Mouse (Mus musculus): ENCODE measurements around the gene Lipn. TPM values are rescaled to one million over a fixed set of nuclear protein-coding genes. Genes with fewer than 3 reads are reported as not detected.

The Lipn gene
- total and polyA plus RNA-seq, 3 experiments, result not detected

DNA sequence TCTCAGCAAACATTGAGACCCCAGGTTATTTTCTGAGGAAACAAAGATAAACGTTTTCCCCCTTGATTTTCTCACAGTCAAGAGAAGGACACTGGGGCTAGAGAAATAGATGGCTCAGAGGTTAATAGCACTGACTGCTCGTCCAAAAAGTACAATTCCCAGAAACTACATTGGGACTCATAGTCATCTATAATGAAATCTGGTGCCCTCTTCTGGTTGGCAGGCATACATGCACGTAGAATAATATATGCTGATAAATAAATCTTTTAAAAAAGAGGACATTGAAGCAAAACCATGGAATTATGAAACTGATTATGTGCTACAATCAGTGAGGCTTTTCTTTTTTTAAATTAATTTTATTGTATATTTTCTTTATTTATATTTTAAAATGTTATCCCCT, 44.4 kb upstream of the Lipn start:
- Histone ChIP-seq H3K36me3 (ENCODE audit: control insufficient read depth in 1 of 2, insufficient read depth in 2 of 2, low read length in 2 of 2) (no peaks in the 10 kb centered on the region), H3K27me3 (ENCODE audit: control insufficient read depth in 1 of 2, insufficient read depth in 2 of 2, low read length in 2 of 2) (no peaks in the 10 kb centered on the region), H3K79me2 (ENCODE audit: control insufficient read depth, insufficient read depth, low read length, poor library complexity) (no peaks in the 10 kb centered on the region), H3K9me3 (replicated peaks; ENCODE audit: insufficient read depth, low read length) (no peaks in the 10 kb centered on the region), H3K27ac (ENCODE audit: control insufficient read depth, low read depth, low read length) (no peak overlapping the region), H3K4me3 (ENCODE audit: control insufficient read depth in 1 of 2, insufficient read depth in 1 of 2, low read depth in 2 of 2, low read length in 2 of 2) (no peak overlapping the region), H3K9ac (ENCODE audit: control insufficient read depth, low read depth, low read length, poor library complexity, severe bottlenecking) (no peak overlapping the region), H3K4me1 (ENCODE audit: control insufficient read depth in 1 of 2, insufficient read depth in 2 of 2, low read length in 2 of 2) (no peaks in the 10 kb centered on the region)
- TF ChIP-seq SIN3A (IDR thresholded peaks at IDR 0.05; ENCODE audit: low read length) (no peak), MAFK (IDR thresholded peaks at IDR 0.05; ENCODE audit: borderline replicate concordance, low read depth, low read length) (no peak), RAD21 (IDR thresholded peaks at IDR 0.05; ENCODE audit: low read depth, low read length) (peak; percentile 9), UBTF (IDR thresholded peaks at IDR 0.05; ENCODE audit: borderline replicate concordance, insufficient read depth, low read depth, low read length) (no peak), NRF1 (IDR thresholded peaks at IDR 0.05; ENCODE audit: insufficient read depth, low read depth, low read length, poor library complexity, severe bottlenecking) (no peak), NELFE (IDR thresholded peaks at IDR 0.05; ENCODE audit: low read depth, low read length) (no peak), ZMIZ1 (IDR thresholded peaks at IDR 0.05; ENCODE audit: low read depth, low read length) (no peak), MEF2A (IDR thresholded peaks at IDR 0.05; ENCODE audit: extremely low read depth, insufficient replicate concordance, low read depth, low read length, poor library complexity, severe bottlenecking) (no peak), CHD1 (IDR thresholded peaks at IDR 0.05; ENCODE audit: low read depth, low read length) (no peak), KAT2A (conservative IDR thresholded peaks at IDR 0.05; ENCODE audit: low read depth, low read length) (no peak), HCFC1 (IDR thresholded peaks at IDR 0.05; ENCODE audit: low read depth, low read length) (no peak), MYB (IDR thresholded peaks at IDR 0.05; ENCODE audit: low read depth, low read length) (no peak), CTCF (IDR thresholded peaks at IDR 0.05 in 2 of 3, conservative IDR thresholded peaks at IDR 0.05 in 1 of 3; ENCODE audit: control insufficient read depth in 1 of 3, insufficient read depth in 1 of 3, low read depth in 2 of 3, low read length in 3 of 3, poor library complexity in 1 of 3, severe bottlenecking in 1 of 3) (peak in 2 of 3 experiments; percentile 14 to 35; a peak in 3 of 6 replicates), SMC3 (IDR thresholded peaks at IDR 0.05; ENCODE audit: low read depth, low read length) (peak; percentile 49; the same call in 1 of the 2 replicates), GABPA (IDR thresholded peaks at IDR 0.05; ENCODE audit: low read depth, low read length) (no peak), MAZ (IDR thresholded peaks at IDR 0.05; ENCODE audit: low read depth, low read length) (no peak), GATA1 (IDR thresholded peaks at IDR 0.05; ENCODE audit: low read depth, low read length) (no peak), MAX (IDR thresholded peaks at IDR 0.05; ENCODE audit: low read length) (no peak)
- DNase-seq (ENCODE audit: low read depth, low spot score), result peak; percentile 18

DNA sequence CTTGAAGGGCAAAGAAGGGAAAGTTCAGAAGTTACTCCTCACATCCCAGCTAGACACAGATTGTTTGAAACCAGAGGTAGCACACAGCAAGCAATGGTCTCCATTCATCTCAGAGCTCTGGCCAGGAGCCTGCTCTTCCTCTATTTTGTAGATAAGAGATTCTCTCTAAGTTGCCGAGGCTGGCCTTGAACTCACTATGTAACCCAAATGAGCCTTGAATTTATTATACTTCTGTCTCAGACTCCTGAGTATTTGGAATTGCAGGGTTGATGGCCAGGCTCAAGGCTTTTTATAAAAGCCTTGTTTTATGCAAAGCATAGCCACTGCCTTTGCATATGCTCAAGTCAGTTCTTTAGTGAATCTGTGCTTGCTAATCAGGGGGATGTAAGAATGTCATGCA, 27.4 kb upstream of the Lipn start:
- no peaks in the 10 kb centered on the region for H3K79me2 ChIP-seq (ENCODE audit: control insufficient read depth, insufficient read depth, low read length, poor library complexity)
- no peak overlapping the region for H3K9ac ChIP-seq (ENCODE audit: control insufficient read depth, low read depth, low read length, poor library complexity, severe bottlenecking)
- no peak overlapping the region for H3K4me3 ChIP-seq (ENCODE audit: control insufficient read depth in 1 of 2, insufficient read depth in 1 of 2, low read depth in 2 of 2, low read length in 2 of 2)
- DNase-seq (ENCODE audit: low read depth, low spot score), result no peak
- TF ChIP-seq USF2 (IDR thresholded peaks at IDR 0.05; ENCODE audit: borderline replicate concordance in 1 of 2, insufficient read depth in 1 of 2, low read depth in 1 of 2, low read length in 2 of 2) (no peak), MAZ (IDR thresholded peaks at IDR 0.05; ENCODE audit: low read depth, low read length) (no peak), ZC3H11A (IDR thresholded peaks at IDR 0.05; ENCODE audit: low read depth, low read length) (no peak), POLR2AphosphoS5 (IDR thresholded peaks at IDR 0.05; ENCODE audit: borderline replicate concordance, low read depth, low read length) (no peak), CHD1 (IDR thresholded peaks at IDR 0.05; ENCODE audit: low read depth, low read length) (no peak), CHD2 (IDR thresholded peaks at IDR 0.05; ENCODE audit: low read length) (no peak), TBP (IDR thresholded peaks at IDR 0.05; ENCODE audit: low read depth, low read length) (no peak), SMC3 (IDR thresholded peaks at IDR 0.05; ENCODE audit: low read depth, low read length) (no peak), USF1 (IDR thresholded peaks at IDR 0.05; ENCODE audit: low read depth, low read length) (no peak)
- no peaks in the 10 kb centered on the region for H3K36me3 ChIP-seq (ENCODE audit: control insufficient read depth in 1 of 2, insufficient read depth in 2 of 2, low read length in 2 of 2)
- H3K9me3 ChIP-seq (replicated peaks; ENCODE audit: insufficient read depth, low read length), result no peaks in the 10 kb centered on the region
- no peaks in the 10 kb centered on the region for H3K4me1 ChIP-seq (ENCODE audit: control insufficient read depth in 1 of 2, insufficient read depth in 2 of 2, low read length in 2 of 2)
- H3K27me3 ChIP-seq (ENCODE audit: control insufficient read depth in 1 of 2, insufficient read depth in 2 of 2, low read length in 2 of 2), result no peaks in the 10 kb centered on the region
- no peak overlapping the region for H3K27ac ChIP-seq (ENCODE audit: control insufficient read depth, low read depth, low read length)

Data from MEL (cell line).